Mouse (Mus musculus) WW6 (cell line): ENCODE data around the gene Accsl.

Experiments
- DNase-seq: peaks from one replicate; pipeline ENCODE4 v3.0.0-alpha.2; 2013; ENCODE audit warnings: low read depth, low spot score

Gene Accsl

DNA sequence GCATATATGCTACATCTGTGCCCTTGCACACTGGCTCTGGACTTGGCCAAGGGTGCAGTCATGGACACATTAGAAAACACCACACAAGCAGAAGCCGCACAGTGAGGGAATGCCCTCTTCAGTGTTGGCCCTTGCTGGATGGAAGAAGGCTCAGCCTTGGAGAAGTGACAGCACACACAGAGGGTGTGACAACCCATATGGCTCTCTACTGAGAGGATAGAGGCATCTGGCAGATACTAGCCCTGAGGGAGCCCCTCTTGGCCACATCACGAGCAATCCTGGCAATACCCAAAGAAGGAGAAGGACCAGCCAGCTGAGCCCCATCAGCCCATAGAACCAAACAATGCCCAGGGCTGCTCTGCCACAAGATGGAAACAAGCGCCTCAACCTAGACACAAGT, 5.6 kb upstream of the Accsl start:
- no peak for DNase-seq

DNA sequence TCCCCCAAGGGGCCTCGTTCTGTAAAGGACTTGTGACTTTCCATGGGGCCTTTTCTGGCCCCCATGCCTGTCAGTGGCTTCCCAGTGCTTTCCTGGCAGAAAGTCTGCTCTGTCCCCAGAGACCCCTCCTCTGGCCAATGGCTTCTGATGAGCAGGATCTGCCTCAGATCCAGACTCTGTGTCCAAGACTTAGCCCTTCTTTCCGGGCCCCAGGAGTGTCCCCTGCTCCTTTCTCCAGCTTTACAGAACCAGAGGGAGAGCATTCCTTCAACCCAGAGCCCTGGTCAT, 5.2 kb upstream of the Accsl start:
- no peak for DNase-seq

DNA sequence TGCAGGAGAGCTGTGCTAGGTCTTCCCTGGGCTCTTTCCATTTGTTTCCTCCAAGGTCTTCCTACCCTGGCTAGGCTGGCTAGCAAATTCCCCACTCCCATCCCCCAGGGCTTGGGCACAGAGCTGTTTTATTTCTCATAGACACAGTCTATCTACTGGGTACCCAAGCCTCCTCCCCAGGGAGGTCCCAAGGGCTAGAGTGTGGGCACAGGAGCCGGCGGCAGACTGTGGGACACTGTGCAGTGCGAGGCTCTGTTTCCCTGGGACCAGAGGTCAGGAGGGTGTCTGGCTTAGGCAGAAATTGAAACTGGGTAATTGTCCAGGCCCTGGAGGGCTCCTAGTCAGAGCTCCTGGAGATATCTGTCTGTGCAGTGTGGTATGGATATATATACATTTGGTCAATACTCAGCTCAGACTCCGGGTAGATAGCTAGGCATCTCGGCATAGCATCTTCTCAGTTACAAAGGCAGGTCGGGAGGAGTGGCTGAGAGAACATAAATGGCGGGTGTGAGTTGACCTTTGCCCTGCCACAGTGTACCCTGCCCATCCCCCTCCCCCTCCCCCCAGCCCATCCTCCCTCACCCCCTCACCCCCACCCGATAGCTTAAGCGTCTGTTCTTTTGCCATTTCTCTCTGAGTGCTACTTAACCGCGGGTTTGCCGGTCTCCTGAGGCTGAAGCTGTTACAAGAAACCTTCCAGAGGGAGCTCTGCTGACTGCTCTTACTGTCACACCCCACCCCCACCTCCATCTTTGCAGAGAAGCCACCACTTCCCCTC, 4.7 kb upstream of the Accsl start:
- no peak for DNase-seq

DNA sequence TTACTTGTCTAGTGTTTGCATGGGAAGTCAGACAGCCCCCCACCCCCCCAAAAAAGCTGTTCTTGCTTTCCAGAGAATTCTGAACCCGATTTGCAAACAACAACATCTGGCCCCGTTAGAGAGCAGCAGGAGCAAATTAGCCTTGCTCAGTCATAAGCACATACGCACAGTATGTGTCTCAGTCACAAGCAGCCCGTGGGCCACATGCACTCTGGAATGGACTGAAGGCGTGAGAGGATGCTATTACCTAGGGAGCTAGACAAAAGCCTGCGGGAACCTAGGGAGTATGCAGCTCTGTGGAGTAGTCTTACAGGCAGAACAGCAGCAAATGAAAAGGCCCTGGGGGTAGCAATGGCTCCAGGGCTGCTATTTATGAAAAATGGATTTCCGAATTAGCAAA, 3.3 kb upstream of the Accsl start:
- no peak for DNase-seq

DNA sequence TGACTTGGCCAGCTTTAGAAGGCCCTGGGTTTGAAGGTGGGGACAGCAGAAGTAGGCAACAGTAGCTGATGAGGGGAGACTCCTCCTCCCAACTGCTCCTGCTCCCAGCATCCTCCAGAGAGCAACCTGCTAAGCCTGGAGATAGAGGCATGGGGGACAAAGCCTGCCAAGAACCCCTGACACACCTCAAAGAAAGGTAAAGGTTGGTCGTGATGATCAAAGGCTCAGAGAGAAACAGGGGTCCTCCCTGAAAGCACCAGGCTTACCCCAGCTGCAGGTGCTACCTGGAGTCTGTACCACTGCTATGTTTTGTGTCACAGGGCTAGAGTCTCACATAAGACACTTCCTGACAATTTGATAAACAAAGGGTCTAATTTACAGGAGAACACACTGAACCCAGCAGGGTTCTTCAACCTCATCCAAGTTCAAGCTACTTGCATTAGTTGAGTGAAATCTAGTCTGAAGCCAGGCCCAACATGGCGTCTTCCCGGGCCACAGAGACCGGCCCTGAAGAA, 2.5 kb upstream of the Accsl start:
- no peak for DNase-seq

DNA sequence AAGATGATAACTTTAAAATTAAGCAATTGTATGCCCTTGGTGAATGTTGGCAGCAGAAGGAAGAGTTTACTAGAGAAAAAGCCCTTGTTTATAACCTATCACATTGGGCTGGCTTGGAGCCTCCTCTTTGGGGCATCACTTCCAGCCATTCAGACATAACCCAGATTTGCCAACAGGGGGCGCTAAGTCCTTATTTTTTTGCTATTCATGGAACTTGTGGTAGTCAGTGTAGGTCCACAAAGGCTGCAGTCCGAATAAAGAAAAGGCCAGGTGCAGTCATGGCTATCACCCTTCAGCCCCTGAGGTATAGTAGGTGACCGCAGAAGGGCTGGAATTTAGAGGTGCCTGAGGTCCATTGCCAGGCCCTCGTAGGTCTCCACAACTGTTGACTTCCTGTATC, 1.9 kb upstream of the Accsl start:
- DNase-seq, result peak; percentile 59

DNA sequence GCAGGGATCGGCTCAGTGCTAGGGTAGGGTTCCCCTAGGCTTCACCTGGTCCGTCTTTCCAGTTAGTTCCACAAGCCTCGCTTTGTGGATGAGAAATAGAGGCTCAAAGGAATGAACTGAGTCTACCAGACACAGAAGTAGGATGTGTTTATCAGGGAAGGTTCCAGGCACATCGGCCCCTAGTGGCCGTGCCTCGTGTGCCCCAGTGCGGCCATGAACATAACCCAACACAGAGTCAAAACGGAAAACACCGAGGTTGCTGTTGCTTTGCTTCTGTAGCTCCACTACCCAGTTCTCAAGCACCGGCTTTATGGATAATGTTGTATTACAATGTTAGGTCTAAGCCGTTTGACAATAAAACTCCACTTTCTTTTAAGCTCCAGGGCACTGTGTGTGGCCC, 391 bp downstream of the Accsl start:
- DNase-seq, result no peak

DNA sequence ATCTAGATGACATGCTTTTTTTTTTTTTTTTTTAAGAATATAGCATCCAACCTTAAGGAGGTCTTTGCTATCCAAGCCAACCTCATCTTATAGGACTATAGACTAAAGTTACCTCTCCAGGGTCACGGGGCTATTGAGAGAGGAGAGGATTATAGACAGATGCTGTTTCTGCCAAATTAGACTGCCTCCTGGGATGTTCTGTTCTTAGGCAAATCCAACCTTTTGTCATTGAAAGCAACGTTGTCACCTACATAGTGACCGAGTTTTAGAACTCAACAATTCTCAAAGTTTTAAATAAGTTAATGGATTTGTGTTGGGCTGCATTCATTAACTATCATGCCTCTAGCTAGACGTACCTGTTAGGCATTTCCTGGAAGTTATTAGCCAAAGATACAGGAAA, 5.7 kb downstream of the Accsl start:
- no peak for DNase-seq

DNA sequence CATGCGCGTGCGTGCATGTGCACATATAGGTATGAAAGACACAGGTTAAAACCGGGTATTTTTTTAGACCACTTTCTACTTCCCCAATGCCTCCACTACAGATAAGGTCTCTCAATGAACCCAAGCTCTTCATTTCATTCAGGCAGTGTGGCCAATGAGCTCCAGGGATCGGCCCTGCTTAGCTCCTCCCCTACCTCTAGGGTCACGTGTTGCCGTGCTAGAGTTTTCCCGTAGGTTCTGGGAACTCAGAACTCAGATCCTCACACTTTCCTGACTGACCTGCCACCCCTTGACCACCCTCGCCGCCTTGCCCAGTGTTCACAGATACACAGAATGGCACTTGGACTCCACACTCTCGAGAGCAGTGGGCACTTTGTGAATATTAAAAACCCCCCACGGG, 10.1 kb downstream of the Accsl start:
- no peak for DNase-seq

DNA sequence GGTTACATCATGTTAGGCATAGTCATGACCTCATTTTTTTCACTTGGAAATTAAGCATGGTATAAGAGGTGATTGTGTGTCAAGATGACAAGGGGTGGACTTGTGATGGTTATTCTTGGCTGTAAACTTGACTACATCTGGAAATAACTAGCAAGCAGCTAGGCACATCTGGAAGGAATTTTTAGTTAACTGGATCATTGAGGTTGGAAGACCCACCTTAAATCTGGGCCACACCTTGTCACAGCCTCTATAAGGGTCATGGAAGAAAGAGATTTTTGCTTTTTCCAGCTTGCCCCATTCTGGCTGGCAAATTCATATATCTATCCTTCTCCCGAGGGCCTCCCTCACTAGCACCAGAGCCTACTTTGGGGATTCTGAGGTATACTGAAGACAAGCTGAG, 17.7 kb downstream of the Accsl start:
- no peak for DNase-seq

DNA sequence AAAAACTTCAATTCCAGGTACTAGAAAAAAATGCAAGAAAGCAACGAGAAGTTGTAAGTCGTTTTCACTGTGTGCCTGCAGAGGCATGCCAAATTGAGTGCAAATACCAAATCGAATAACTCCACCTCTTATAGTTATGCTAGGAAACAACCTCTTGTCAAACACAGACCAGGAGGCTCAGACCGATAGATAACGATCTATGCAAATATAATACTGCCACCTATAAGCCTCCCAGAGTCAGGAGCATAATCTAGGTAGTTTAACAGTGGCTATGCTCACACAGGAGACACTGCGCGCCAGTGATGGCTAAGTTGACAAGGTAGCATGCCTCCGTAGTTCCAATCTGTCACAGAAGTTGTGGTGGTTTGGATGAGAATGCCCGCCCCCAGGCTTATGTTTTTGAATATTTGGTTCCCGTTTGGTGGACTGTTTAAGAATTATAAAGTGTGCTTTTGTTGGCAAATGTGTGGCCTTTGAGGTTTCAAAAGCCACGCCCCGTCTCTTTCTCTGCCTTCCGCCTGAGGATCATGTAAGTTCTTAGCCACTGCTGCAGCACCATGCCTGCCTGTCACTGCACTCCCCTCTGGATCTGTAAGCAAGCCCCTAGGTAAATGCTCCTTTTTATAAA, 18.5 kb downstream of the Accsl start:
- no peak for DNase-seq

DNA sequence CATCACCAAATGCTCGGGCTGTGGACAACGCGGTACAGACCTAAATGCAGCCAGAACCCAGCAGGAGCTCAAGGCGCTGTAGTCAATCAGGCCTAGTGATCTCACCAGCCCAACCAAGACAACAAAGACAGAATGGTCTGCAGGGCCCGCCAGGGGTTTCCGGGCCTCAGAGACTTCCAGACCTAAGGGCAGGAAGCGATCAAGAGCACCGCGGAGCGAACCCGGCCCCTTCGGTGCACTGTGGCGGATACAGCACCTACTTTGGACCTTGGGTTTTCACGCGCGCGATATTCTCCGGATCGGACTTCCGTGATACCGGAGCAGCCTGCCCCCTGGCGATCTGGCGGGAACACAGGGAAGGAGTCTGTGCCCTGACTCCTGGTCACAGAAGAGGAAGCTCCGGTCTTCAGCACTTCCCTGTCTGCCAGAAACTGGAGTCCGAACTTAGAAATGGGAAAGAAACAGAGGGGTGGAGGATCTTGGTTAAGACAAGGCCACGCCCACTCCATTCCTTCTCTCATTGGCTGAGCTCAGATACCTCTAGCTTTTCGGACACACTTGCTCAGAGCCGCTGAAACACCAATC, 19.4 kb downstream of the Accsl start, which contains the start of gene Accs:
Gene Accs (minus strand): TSS at position 439 of the 585 bp plus-strand sequence.
- DNase-seq, result no peak

DNA sequence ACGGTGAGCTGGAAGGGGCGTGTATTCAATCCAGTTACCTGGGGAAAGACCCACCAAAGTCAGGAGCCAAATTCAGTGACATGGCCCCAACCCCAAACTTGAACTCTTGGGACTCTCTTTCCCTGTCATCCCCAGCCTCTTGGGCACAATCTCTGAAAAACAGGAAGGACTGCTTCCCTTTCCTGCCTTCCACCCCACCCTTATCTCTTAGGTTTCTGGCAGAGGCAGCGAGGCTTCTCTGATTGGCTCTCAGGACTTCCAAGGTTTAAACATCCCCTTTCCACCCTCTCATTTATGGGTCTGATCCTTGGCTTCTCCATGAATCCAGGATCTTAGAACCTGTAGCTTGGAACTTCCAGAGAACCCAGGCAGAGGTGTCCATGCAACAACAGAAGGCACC, 27.6 kb downstream of the Accsl start:
- no peak for DNase-seq

DNA sequence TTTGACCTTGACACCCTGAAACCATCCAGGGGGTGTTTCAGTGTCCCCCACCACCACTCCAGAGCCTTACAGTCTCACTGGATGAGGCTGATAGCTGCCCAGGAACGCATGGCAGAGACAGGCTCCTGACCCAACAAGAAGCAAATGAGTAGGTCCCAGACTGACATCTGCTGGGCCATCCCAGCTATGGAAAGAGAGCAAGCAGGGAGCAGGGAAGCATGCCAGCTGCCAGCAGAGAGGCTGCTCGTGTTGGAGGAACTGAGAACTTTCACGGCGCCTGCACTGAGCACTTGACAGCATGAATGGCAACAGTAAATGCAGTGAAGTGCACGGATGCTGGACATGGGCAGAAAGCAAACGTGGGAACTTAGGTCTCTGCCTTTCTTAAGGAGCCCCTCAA, 28.8 kb downstream of the Accsl start:
- no peak for DNase-seq

DNA sequence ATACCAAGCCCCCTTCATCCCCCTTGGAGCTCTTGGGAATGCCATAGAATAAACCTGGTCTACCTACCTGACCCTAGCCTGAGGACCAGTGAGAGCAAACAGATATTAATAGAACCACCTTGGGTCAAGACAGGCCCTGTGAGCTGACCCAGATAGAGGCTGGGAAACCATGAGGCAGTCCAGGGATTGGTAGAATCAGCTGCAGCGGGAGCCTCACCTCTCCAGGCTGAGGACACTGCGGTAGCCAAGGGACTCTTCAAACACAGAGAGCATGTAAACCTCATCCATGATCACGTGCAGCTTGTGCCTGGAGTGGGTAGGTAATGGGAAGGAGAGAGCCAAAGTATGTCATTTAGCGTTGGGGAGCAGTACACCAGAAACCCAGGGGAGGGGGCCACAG, 30.0 kb downstream of the Accsl start:
- no peak for DNase-seq

DNA sequence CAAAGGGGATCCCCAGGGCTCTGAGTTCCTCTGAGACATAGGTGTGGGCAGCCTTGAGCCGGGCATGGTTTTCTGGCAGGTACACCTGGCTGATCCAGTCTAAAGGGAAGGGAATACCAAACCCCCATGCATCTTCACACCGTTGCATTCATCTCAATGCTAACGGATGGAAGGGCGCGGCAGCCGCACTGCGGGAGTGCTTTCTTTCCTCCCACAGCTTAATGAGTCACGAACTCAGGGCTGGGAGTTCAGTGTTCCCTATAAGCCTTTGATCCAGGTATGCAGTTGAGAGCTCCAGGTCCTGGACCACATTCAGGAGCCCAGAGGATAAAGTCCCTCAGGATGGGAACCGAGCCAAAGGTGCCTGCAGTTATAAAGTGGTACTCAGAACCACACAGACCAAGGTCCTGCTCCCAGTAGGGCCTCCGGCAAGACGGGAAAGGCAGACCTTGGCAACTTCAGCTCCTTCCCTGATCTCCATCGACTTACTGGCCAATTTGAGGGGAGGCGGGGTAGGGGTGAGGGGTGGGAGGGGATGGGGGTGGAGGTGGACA, 32.6 kb downstream of the Accsl start:
- no peak for DNase-seq

DNA sequence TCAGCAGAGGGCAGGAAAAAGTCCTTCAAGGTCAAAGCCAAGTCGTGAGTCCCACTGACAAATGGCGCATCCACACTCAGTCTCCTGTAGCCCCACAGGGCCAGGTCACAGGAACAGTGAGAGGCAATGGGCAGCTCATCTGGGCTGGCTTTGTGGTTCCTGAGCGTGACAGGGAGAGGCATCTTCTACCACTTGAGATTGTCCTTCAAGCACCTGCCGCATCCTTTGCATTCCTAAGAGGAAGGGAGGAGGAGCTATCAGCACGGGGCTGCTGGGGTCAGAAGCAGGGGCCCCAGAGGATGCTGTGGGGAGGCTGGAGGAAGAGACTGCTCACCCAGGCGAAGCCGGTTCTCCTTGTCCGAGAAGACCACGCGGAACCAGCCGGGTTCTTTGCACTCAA, 33.4 kb downstream of the Accsl start:
- no peak for DNase-seq

DNA sequence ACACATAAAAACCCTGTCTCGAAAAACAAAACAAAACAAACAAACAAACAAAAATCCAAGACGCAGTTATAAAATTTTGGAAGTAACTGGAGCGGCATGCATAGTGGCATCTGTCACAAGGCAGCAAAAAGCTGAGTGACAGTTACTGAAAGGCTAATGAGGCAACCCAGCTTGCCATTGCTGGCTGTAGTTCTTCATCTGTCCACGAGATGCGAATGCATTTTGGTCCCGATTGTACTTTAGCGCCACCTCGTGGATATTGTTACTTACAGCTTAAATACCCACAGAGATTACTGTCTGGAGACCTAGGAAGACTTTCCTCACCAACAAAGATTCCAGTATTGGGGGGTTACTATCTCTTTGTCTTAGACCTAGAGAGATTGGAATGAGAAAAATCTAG, 45.4 kb downstream of the Accsl start:
- DNase-seq, result peak; percentile 71

DNA sequence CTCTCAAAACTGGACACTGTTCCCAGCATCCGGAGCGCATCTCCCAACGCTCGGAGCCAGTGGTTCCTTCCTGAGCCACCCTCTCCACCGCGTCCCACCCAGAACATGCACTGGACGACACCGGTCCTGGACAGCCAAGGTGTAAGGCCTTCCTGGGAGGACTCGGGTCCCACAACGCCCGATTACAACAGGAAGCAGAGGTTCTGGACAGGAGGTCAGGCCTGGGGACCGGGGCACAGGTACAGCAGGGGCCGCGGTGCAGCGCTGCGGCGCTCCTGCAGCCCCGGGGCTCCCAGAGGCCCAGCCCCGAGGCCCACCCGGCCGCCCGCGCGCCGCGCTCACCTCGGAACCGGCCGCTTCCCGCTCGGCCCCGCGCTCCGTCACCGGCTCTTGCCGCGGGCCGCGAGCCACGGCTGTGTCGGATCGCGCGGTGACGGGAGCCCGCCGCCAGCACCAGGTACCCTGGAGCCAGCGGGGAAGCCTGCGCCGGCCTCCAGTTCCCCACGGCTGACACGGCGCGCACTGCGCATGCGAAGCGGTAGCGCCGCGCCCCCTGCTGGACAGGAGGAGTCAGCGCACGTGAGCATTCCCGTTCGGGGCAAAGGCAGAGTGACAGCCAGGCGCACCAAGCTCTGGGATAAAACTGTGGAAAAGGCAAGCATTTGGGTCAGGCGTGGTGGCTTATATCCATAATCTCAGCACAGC, 46.8 kb downstream of the Accsl start, which contains the start of gene Ext2:
Gene Ext2 (minus strand): TSS at position 524 of the 705 bp plus-strand sequence.
- peak; percentile 70 for DNase-seq

DNA sequence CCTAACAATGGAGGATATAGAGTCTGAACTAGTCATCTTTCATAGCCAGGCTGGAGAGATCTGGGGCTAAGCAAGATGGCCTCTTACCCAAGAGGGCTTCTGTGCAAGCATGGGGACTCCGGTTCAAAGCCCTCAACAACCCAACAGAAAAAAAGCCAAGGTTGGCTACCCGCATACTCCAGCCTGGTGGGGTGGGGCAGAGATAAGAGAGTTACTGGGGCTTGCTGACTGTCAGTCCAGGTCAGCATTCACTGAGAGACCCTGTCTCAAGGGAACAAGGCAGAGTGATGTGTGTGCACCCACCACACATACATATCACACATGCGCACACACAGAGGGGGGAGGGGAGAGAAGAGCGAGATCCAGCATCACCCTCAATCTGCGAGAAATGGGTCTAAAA, 51.2 kb downstream of the Accsl start:
- no peak for DNase-seq

DNA sequence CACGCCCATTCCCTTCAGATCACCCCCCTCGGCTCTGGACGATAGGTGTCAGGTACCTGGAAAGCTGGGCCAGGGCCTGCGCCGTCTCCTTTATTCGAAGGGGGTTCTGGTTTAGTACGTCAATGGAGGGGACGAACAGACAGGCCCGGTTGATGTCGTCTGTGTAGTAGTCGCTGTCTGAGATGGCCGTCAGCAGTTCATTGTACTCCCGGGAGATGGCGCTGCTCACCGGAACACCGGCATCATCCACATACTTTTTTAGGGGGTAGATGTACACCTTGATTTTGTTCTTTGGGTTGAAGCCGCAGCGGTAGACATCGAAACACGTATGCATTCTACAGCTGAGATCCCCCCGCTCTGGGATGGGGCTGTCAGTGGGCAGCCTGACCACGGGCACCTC, 55.6 kb downstream of the Accsl start:
- DNase-seq, result no peak

DNA sequence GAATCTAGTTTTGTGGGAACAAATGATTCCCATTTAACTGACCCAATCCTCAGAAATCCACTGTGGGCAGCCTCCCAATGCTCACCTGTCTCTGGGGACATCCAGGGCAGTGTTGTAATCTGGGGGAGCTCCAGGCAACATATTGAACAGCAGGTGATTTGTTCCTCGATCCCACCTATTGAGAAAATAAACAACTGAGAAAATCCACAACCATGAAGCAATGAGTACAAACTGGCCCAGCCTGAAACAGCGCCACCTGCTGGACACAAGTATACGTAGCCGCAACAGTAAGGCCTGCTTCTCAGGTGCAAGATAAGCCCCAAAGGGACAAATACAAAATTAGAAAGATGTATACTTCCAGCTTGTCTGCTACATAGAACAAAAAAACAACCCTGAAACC, 57.1 kb downstream of the Accsl start:
- no peak for DNase-seq
